Mouse (Mus musculus): ENCODE measurements at regions not wholly inside any gene's neighbourhood (a gene's known extent, or its start where the extent isn't known, plus 50 kb on each side); places are given as distances from the start of the nearest gene placed in this dataset.

DNA sequence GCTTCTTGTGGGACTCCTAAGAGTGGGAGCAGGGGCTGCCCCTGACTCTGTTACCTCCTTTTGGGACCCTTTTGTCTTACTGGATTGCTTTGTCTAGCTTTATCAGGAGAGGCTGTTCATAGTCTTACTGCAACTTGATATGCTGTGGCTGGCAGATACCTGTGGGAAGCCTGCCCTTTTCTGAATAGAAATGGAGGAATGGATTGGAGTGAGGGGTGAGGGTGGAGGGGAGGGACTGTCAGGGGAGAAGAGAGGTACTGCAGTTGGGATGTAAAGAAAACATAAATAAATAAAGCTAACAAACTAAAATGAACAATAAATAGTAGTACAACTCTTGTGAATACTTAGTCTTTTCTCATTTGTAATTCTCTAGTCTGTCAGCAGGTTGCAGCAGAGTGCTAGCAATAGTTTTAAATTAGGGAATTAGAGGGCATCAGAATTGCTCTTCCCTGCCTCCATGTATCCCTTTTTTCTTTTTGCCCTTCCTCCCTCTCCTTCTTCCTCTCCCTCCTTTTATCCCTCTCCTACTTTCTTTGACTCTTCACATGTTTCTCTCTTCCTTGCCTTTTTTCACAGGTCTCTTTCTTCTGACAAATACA lies 72.0 kb upstream of the Dock10 start:
- TF ChIP-seq TCF3 (IDR thresholded peaks at IDR 0.05; ENCODE audit: insufficient read length, low read depth): no peak
- TF ChIP-seq REST (IDR thresholded peaks at IDR 0.05; ENCODE audit: insufficient read depth, insufficient read length): no peak
- TF ChIP-seq POLR2A (IDR thresholded peaks at IDR 0.05; ENCODE audit: insufficient read length, low read depth): no peak
- TF ChIP-seq MYOD1 (IDR thresholded peaks at IDR 0.05; ENCODE audit: control insufficient read depth in 1 of 3, insufficient read length in 2 of 3, low read depth in 2 of 3): no peak
- TF ChIP-seq CEBPB (IDR thresholded peaks at IDR 0.05; ENCODE audit: insufficient read depth, poor library complexity, severe bottlenecking): no peak
- no peak for TF ChIP-seq MYOG (IDR thresholded peaks at IDR 0.05; ENCODE audit: control insufficient read depth in 1 of 3, insufficient read depth in 1 of 3, insufficient read length in 2 of 3, low read depth in 2 of 3)
- TF ChIP-seq USF1 (IDR thresholded peaks at IDR 0.05; ENCODE audit: low read depth): no peak
- no peak for TF ChIP-seq TCF12 (IDR thresholded peaks at IDR 0.05; ENCODE audit: insufficient read depth, poor library complexity, severe bottlenecking)
- no peak for TF ChIP-seq SRF (IDR thresholded peaks at IDR 0.05; ENCODE audit: control insufficient read depth, insufficient read length, low read depth)
- TF ChIP-seq E2F4 (IDR thresholded peaks at IDR 0.05; ENCODE audit: insufficient read depth): no peak
- TF ChIP-seq MAX (IDR thresholded peaks at IDR 0.05; ENCODE audit: low read depth): no peak
- no peak for TF ChIP-seq POLR2AphosphoS2 (IDR thresholded peaks at IDR 0.05; ENCODE audit: insufficient read length, low read depth)

GRCm38 (mm10) chr1:80826383-80826782 lies 68.1 kb upstream of the Dock10 start:
- Histone ChIP-seq H3K4me2 (ENCODE audit: low read depth) (no peak overlapping the region), H3K79me2 (ENCODE audit: control insufficient read depth, insufficient read depth) (no peaks in the 10 kb centered on the region), H3K36me3 (ENCODE audit: control insufficient read depth, insufficient read depth) (no peaks in the 10 kb centered on the region), H3K27me3 (ENCODE audit: control insufficient read depth, insufficient read depth, insufficient read length) (no peaks in the 10 kb centered on the region), H3ac (ENCODE audit: control insufficient read depth, insufficient read length) (no peak overlapping the region), H3K4me3 (no peak overlapping the region)
- TF ChIP-seq MAX (IDR thresholded peaks at IDR 0.05; ENCODE audit: low read depth): no peak
- no peak for TF ChIP-seq TCF3 (IDR thresholded peaks at IDR 0.05; ENCODE audit: insufficient read length, low read depth)
- no peak for TF ChIP-seq REST (IDR thresholded peaks at IDR 0.05; ENCODE audit: insufficient read depth, insufficient read length)
- no peak for TF ChIP-seq MYOG (IDR thresholded peaks at IDR 0.05; ENCODE audit: control insufficient read depth in 1 of 3, insufficient read depth in 1 of 3, insufficient read length in 2 of 3, low read depth in 2 of 3)
- TF ChIP-seq POLR2AphosphoS2 (IDR thresholded peaks at IDR 0.05; ENCODE audit: insufficient read length, low read depth): no peak
- no peak for TF ChIP-seq USF1 (IDR thresholded peaks at IDR 0.05; ENCODE audit: low read depth)
- no peak for TF ChIP-seq POLR2A (IDR thresholded peaks at IDR 0.05; ENCODE audit: insufficient read length, low read depth)
- no peak for TF ChIP-seq MYOD1 (IDR thresholded peaks at IDR 0.05; ENCODE audit: control insufficient read depth in 1 of 3, insufficient read length in 2 of 3, low read depth in 2 of 3)
- no peak for TF ChIP-seq CEBPB (IDR thresholded peaks at IDR 0.05; ENCODE audit: insufficient read depth, poor library complexity, severe bottlenecking)
- no peak for TF ChIP-seq E2F4 (IDR thresholded peaks at IDR 0.05; ENCODE audit: insufficient read depth)

More for the DNA sequence above, 72.0 kb upstream of the Dock10 start:
- H3K4me3 ChIP-seq: no peak overlapping the region
- H3ac ChIP-seq (ENCODE audit: control insufficient read depth, insufficient read length): no peak overlapping the region
- H3K36me3 ChIP-seq (ENCODE audit: control insufficient read depth, insufficient read depth): no peaks in the 10 kb centered on the region
- H3K79me2 ChIP-seq (ENCODE audit: control insufficient read depth, insufficient read depth): no peaks in the 10 kb centered on the region
- H3K4me2 ChIP-seq (ENCODE audit: low read depth): no peak overlapping the region
- no peaks in the 10 kb centered on the region for H3K27me3 ChIP-seq (ENCODE audit: control insufficient read depth, insufficient read depth, insufficient read length)

GRCm38 (mm10) chr1:80823953-80824352 lies 65.6 kb upstream of the Dock10 start:
- Histone ChIP-seq H3K4me2 (ENCODE audit: low read depth) (no peak overlapping the region), H3K79me2 (ENCODE audit: control insufficient read depth, insufficient read depth) (no peaks in the 10 kb centered on the region), H3K36me3 (ENCODE audit: control insufficient read depth, insufficient read depth) (no peaks in the 10 kb centered on the region), H3ac (ENCODE audit: control insufficient read depth, insufficient read length) (no peak overlapping the region), H3K4me3 (no peak overlapping the region), H3K27me3 (ENCODE audit: control insufficient read depth, insufficient read depth, insufficient read length) (no peaks in the 10 kb centered on the region)
- TF ChIP-seq SRF (IDR thresholded peaks at IDR 0.05; ENCODE audit: control insufficient read depth, insufficient read length, low read depth) (no peak), TCF12 (IDR thresholded peaks at IDR 0.05; ENCODE audit: insufficient read depth, poor library complexity, severe bottlenecking) (no peak), USF1 (IDR thresholded peaks at IDR 0.05; ENCODE audit: low read depth) (no peak), E2F4 (IDR thresholded peaks at IDR 0.05; ENCODE audit: insufficient read depth) (no peak)

DNA sequence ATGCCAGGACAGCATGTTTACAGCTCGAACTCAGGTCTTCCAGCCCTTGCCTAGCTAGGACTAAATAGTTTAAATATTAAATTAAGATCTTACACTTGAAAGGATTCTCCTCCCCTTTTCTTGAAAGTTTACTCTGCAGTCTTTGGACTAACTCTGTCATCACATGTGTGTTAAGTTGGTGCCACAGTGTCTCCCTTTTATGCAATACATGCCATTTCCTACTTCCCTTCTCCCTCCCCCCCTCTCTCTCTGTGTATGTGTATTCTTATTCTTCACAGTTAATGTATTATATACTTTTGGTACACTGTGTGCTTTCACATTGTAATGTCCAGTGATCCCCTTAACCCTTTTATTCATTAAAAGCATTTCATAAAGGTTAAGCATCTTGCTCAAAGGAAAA lies 63.9 kb upstream of the Dock10 start:
- TF ChIP-seq USF1 (IDR thresholded peaks at IDR 0.05; ENCODE audit: low read depth): no peak
- Histone ChIP-seq H3ac (ENCODE audit: control insufficient read depth, insufficient read length) (no peak overlapping the region), H3K27me3 (ENCODE audit: control insufficient read depth, insufficient read depth, insufficient read length) (no peaks in the 10 kb centered on the region), H3K4me2 (ENCODE audit: low read depth) (no peak overlapping the region), H3K4me3 (no peak overlapping the region), H3K36me3 (ENCODE audit: control insufficient read depth, insufficient read depth) (no peaks in the 10 kb centered on the region), H3K79me2 (ENCODE audit: control insufficient read depth, insufficient read depth) (no peaks in the 10 kb centered on the region)

DNA sequence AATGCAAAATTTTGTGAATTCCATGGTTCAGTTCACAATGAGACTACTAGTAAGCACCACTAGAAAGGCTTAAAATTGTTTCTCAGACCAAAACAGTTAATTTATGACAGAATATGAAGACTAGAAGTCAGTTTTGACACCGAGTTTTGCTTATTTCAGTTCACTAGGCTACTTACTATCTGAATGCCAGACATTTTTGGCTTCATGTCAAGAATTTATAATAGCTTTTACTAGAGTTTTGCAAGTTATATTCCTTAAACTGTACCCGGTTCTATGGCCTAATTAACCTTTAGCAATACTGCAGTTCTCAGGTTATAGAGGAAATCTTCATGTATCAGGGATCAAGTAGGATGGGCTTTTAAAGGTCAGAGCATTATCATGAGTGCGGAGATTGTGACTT lies 54.6 kb upstream of the Dock10 start:
- Histone ChIP-seq H3K79me2 (ENCODE audit: control insufficient read depth, insufficient read depth) (no peaks in the 10 kb centered on the region), H3K4me2 (ENCODE audit: low read depth) (no peak overlapping the region), H3K36me3 (ENCODE audit: control insufficient read depth, insufficient read depth) (no peaks in the 10 kb centered on the region), H3K4me3 (no peak overlapping the region), H3ac (ENCODE audit: control insufficient read depth, insufficient read length) (no peak overlapping the region), H3K27me3 (ENCODE audit: control insufficient read depth, insufficient read depth, insufficient read length) (no peaks in the 10 kb centered on the region)
- no peak for TF ChIP-seq MYOD1 (IDR thresholded peaks at IDR 0.05; ENCODE audit: control insufficient read depth in 1 of 3, insufficient read length in 2 of 3, low read depth in 2 of 3)
- TF ChIP-seq TCF3 (IDR thresholded peaks at IDR 0.05; ENCODE audit: insufficient read length, low read depth): no peak
- TF ChIP-seq E2F4 (IDR thresholded peaks at IDR 0.05; ENCODE audit: insufficient read depth): no peak
- no peak for TF ChIP-seq MAX (IDR thresholded peaks at IDR 0.05; ENCODE audit: low read depth)
- no peak for TF ChIP-seq USF1 (IDR thresholded peaks at IDR 0.05; ENCODE audit: low read depth)
- TF ChIP-seq MYOG (IDR thresholded peaks at IDR 0.05; ENCODE audit: control insufficient read depth in 1 of 3, insufficient read depth in 1 of 3, insufficient read length in 2 of 3, low read depth in 2 of 3): no peak
- no peak for TF ChIP-seq POLR2AphosphoS2 (IDR thresholded peaks at IDR 0.05; ENCODE audit: insufficient read length, low read depth)
- TF ChIP-seq TCF12 (IDR thresholded peaks at IDR 0.05; ENCODE audit: insufficient read depth, poor library complexity, severe bottlenecking): no peak
- no peak for TF ChIP-seq REST (IDR thresholded peaks at IDR 0.05; ENCODE audit: insufficient read depth, insufficient read length)
- TF ChIP-seq POLR2A (IDR thresholded peaks at IDR 0.05; ENCODE audit: insufficient read length, low read depth): no peak
- TF ChIP-seq CEBPB (IDR thresholded peaks at IDR 0.05; ENCODE audit: insufficient read depth, poor library complexity, severe bottlenecking): no peak

Measured in myocyte (in vitro differentiated cells).